Mouse (Mus musculus): ENCODE data around the gene Bax. TPM values are rescaled to one million over a fixed set of nuclear protein-coding genes. Genes with fewer than 3 reads are reported as not detected.

The Bax gene
- polyA plus RNA-seq, 1 experiment = 249 TPM

DNA sequence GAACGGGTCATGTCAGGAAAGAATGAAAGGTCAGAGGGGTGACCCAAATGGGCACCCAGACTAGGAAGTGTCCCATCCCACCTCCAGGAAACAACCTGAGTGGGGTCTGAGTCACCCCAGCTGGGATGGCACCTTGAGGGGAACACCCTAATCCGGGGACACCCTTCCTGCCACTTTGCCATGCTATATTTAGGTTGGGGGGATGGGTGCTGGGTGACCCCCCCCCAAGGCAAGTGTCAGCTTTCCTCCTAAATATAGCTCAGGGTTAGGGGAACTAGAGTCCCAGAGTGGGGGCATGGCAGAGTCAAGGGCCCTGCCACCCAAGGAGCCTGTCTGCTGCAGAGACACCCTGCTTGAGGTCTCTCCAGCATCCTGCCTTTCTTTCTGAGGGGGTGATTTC is 54.3 kb downstream of the Bax start:
- Histone ChIP-seq H3K27me3 (ENCODE audit: control insufficient read depth, insufficient read depth, insufficient read length) (peaks cover 25% of the 10 kb centered on the region), H3K4me2 (ENCODE audit: low read depth) (no peak overlapping the region), H3K79me2 (ENCODE audit: control insufficient read depth, insufficient read depth) (no peaks in the 10 kb centered on the region), H3K4me3 (no peak overlapping the region), H3K36me3 (ENCODE audit: control insufficient read depth, insufficient read depth) (no peaks in the 10 kb centered on the region), H3ac (ENCODE audit: control insufficient read depth, insufficient read length) (no peak overlapping the region)
- TF ChIP-seq TCF3 (IDR thresholded peaks at IDR 0.05; ENCODE audit: insufficient read length, low read depth) = no peak
- TF ChIP-seq MAX (IDR thresholded peaks at IDR 0.05; ENCODE audit: low read depth) = no peak
- TF ChIP-seq MYOD1 (IDR thresholded peaks at IDR 0.05; ENCODE audit: control insufficient read depth in 1 of 3, insufficient read length in 2 of 3, low read depth in 2 of 3) = no peak
- no peak for TF ChIP-seq POLR2A (IDR thresholded peaks at IDR 0.05; ENCODE audit: insufficient read length, low read depth)
- TF ChIP-seq REST (IDR thresholded peaks at IDR 0.05; ENCODE audit: insufficient read depth, insufficient read length) = no peak
- TF ChIP-seq MYOG (IDR thresholded peaks at IDR 0.05; ENCODE audit: control insufficient read depth in 1 of 3, insufficient read depth in 1 of 3, insufficient read length in 2 of 3, low read depth in 2 of 3) = no peak

Other genes with a start within 250 kb of the Bax start
- gene Cd37, start 227.8 kb downstream of the Bax start, polyA plus RNA-seq (2012; fragmentation: generic; extraction: Trizol) = 0.18 TPM
- not detected for gene Slc6a16, start 225.8 kb downstream of the Bax start, polyA plus RNA-seq (2012; fragmentation: generic; extraction: Trizol)
- gene Slc6a21, start 189.4 kb downstream of the Bax start, polyA plus RNA-seq (2012; fragmentation: generic; extraction: Trizol) = not detected
- gene Trpm4, start 133.1 kb downstream of the Bax start, polyA plus RNA-seq (2012; fragmentation: generic; extraction: Trizol) = 27.3 TPM
- gene Hrc, start 131.6 kb downstream of the Bax start, polyA plus RNA-seq (2012; fragmentation: generic; extraction: Trizol) = 173 TPM
- gene Ppfia3, start 99.9 kb downstream of the Bax start, polyA plus RNA-seq (2012; fragmentation: generic; extraction: Trizol) = 6.6 TPM
- gene Lin7b, start 96.3 kb downstream of the Bax start, polyA plus RNA-seq (2012; fragmentation: generic; extraction: Trizol) = 2.4 TPM
- gene Snrnp70, start 71.2 kb downstream of the Bax start, polyA plus RNA-seq (2012; fragmentation: generic; extraction: Trizol) = 189 TPM
- 0.65 TPM for gene Kcna7, start 61.2 kb downstream of the Bax start, polyA plus RNA-seq (2012; fragmentation: generic; extraction: Trizol)
- 1.9 TPM for gene Ntf5, start 53.2 kb downstream of the Bax start, polyA plus RNA-seq (2012; fragmentation: generic; extraction: Trizol)
- gene Lhb, start 46.1 kb downstream of the Bax start, polyA plus RNA-seq (2012; fragmentation: generic; extraction: Trizol) = 0.07 TPM
- gene Gys1, start 32.1 kb downstream of the Bax start, polyA plus RNA-seq (2012; fragmentation: generic; extraction: Trizol) = 125 TPM
- gene Ruvbl2, start 28.8 kb downstream of the Bax start, polyA plus RNA-seq (2012; fragmentation: generic; extraction: Trizol) = 118 TPM
- 2,413 TPM for gene Ftl1, start 7.0 kb downstream of the Bax start, polyA plus RNA-seq (2012; fragmentation: generic; extraction: Trizol)
- gene Tulp2, start 15.0 kb upstream of the Bax start, polyA plus RNA-seq (2012; fragmentation: generic; extraction: Trizol) = 0.06 TPM
- gene Gm45808, start 19.9 kb upstream of the Bax start, polyA plus RNA-seq (2012; fragmentation: generic; extraction: Trizol) = not detected
- 0.13 TPM for gene Dhdh, start 21.9 kb upstream of the Bax start, polyA plus RNA-seq (2012; fragmentation: generic; extraction: Trizol)
- gene Nucb1, start 43.5 kb upstream of the Bax start, polyA plus RNA-seq (2012; fragmentation: generic; extraction: Trizol) = 135 TPM
- gene Ppp1r15a, start 59.4 kb upstream of the Bax start, polyA plus RNA-seq (2012; fragmentation: generic; extraction: Trizol) = 306 TPM
- gene Plekha4, start 59.4 kb upstream of the Bax start, polyA plus RNA-seq (2012; fragmentation: generic; extraction: Trizol) = 2.6 TPM
- 1.9 TPM for gene Hsd17b14, start 88.0 kb upstream of the Bax start, polyA plus RNA-seq (2012; fragmentation: generic; extraction: Trizol)
- 54.1 TPM for gene Bcat2, start 103.3 kb upstream of the Bax start, polyA plus RNA-seq (2012; fragmentation: generic; extraction: Trizol)
- gene Fgf21, start 148.6 kb upstream of the Bax start, polyA plus RNA-seq (2012; fragmentation: generic; extraction: Trizol) = 486 TPM
- 3.8 TPM for gene Fut1, start 150.4 kb upstream of the Bax start, polyA plus RNA-seq (2012; fragmentation: generic; extraction: Trizol)
- gene Izumo1, start 154.9 kb upstream of the Bax start, polyA plus RNA-seq (2012; fragmentation: generic; extraction: Trizol) = not detected
- gene Rasip1, start 160.6 kb upstream of the Bax start, polyA plus RNA-seq (2012; fragmentation: generic; extraction: Trizol) = 0.40 TPM
- 12.5 TPM for gene Mamstr, start 173.1 kb upstream of the Bax start, polyA plus RNA-seq (2012; fragmentation: generic; extraction: Trizol)
- 0.41 TPM for gene Fut2, start 199.5 kb upstream of the Bax start, polyA plus RNA-seq (2012; fragmentation: generic; extraction: Trizol)
- 3.6 TPM for gene Ntn5, start 217.1 kb upstream of the Bax start, polyA plus RNA-seq (2012; fragmentation: generic; extraction: Trizol)
- gene Sec1, start 227.5 kb upstream of the Bax start, polyA plus RNA-seq (2012; fragmentation: generic; extraction: Trizol) = 0.41 TPM
- gene Car11, start 232.9 kb upstream of the Bax start, polyA plus RNA-seq (2012; fragmentation: generic; extraction: Trizol) = 3.6 TPM
- 26.2 TPM for gene Dbp, start 238.2 kb upstream of the Bax start, polyA plus RNA-seq (2012; fragmentation: generic; extraction: Trizol)
- gene Rpl18, start 248.6 kb upstream of the Bax start, polyA plus RNA-seq (2012; fragmentation: generic; extraction: Trizol) = 3,224 TPM